Mouse (Mus musculus) layer of hippocampus, postnatal 14 days (tissue): ENCODE data around the gene Cdh16. TPM values are rescaled to one million over a fixed set of nuclear protein-coding genes. Genes with fewer than 3 reads are reported as not detected.
"Not testable (repeated sequence)": the region's sequence is repeated elsewhere in the genome, so short reads cannot be mapped to it uniquely, and the experiment has no call there.

Experiments used
- DNase-seq, 2 experiments: peaks; one replicate each; pipeline ENCODE4 v3.0.0; 2021 to 2022; ENCODE audit warnings: low spot score in 2 of 2, mixed read lengths in 1 of 2
- long read RNA-seq, 2 experiments: library from polyadenylated mRNA; stranded (forward); transcript quantifications; one replicate each; pipeline ENCODE4 v2.0.0; 2021
- total RNA-seq, 2 experiments: library from RNA; stranded (reverse); gene quantifications; 2 replicates each; pipeline ENCODE4 v1.2.3; 2021

Cdh16 gene
- total RNA-seq = not detected
- long read RNA-seq, experiment 1 = 0 reads
- long read RNA-seq, experiment 2 = 0 reads

DNA sequence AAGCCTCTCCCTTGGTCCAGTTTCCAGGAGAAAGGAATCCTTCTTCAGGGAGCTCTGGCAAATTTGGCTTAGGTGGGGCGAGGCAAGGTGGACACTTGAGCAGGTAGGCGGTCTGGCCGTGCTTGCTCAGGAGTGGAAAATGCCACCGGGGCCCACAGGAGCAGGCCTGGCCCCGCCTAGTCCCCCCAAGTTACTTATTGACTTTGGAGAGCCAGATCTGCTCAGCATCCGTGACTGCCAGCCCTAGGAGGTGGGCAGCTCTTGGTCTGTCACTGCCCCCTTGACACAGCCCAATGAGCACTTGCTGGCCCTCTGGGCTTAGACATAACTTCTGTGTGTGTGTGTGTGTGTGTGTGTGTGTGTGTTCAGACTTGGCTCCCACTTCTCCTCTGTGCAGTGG lies at the start of gene Cdh16:
TSS of gene Cdh16 (minus strand) at position 236 of the 400 bp plus-strand sequence.
- DNase-seq = no peak

DNA sequence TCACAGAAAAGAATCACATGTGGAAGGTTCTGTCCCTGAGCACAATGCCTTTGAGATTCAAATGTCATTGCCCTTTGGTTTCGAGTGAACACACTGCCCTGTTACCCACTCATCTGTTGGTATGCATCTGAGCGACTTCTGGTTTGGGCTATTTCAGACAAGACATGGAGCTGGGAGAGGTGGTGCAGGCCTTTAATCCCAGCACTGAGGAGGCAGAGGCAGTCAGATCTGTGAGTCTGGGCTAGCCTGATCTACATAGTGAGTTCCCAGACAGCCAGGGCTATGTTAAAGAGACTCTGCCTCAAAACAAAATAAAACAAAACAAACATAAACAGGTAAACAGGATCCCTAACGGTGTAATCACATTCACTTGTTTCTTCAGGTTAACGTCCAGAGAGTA lies 31.4 kb upstream of the Cdh16 start:
- DNase-seq = no peak

DNA sequence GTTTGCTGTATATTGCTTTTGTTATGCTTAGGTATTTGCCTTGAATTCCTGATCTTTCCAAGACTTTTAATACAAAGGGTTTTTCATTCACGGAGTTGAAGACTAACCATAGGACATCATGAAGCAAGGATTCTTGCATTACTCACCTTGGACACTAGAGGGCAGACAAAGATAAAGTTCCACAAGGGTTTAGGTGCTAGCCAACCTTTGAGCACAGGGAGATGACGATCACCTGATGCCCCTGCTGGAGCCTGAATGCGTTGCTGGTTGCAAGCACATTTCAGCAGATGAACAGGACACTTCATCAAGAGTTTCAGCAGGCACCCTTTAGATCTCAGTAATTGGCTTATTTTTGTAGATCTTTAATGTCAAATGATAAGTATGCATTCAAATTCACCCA lies 30.8 kb upstream of the Cdh16 start:
- peak; percentile 51 to 92 for DNase-seq

DNA sequence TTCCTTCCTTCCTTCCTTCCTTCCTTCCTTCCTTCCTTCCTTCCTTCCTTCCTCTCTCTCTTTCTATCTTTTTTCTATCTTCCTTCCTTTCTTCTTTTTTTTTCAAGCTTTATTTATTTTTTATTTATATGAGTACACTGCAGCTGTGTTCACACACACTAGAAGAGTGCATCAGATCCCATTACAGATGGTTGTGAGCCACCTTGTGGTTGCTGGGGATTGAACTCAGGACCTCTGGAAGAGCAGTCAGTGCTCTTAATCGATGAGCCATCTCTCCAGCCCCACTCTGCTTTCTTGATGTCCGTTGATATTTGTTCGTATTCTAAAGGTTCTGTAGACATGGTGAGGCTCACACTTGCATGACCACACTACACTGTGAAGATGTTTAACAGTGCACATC lies 20.0 kb upstream of the Cdh16 start:
- DNase-seq = not testable (repeated sequence)

DNA sequence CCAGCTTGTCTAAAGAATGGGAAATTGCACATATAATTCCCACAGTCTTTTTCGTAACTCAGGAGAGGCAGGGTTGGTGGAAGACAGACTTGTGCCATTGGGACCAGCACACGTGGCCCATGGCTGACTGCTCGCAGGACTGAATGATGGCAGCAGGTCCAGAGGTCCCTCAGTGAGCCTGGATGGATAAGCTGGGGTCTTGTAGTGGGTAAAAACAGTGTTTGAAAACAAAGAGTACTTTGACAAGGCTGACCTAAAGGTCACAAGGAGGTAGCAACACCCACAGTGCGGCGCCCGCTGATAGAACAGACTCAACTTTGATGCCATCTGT lies 18.1 kb upstream of the Cdh16 start:
- DNase-seq = no peak

DNA sequence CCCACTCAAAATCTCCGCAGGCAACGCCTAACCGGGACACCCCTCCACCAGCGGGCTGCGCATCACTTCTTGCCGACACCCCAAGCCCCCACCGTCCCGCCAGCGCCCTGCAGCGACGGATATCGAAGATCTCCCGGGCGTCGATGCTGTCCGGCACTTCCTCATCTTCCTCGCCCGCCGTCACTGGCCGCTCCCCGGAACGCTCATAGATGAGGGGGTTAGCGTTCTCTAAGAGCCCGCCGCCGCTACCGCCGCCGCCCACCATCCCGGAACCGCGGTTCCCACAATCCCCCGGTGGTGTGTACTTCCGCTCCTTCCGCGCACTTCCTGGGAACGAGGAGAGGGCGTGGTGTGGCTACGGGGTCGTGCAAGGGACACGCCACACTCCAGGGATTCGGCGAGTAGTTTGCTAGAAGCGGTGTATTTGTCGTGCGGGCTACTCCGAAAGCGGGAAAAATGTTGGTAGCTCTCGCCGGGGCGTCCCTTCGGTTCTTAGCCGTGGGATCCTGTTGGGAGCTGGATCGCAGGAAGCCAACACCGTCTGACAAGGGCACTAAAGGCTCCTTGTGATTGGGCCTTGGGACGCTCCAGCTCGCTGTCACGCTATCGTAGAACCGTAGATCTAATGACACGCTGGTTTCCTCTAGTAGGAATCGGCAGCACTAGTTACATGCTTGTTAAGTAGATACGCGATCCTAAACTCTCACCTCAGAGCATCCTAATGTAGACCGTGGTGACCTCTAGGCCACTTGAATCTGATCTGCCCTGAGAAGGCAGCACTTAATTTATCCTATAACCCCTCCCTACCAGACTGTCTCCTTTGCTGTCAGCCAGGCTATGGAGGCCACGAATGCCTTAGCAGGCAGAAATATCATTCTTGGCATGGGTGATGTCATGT lies 17.5 kb upstream of the Cdh16 start, which contains the start of gene Ciao2b:
TSS of gene Ciao2b (minus strand) at position 540 of the 898 bp plus-strand sequence.
- DNase-seq = peak; percentile 88 to 91

DNA sequence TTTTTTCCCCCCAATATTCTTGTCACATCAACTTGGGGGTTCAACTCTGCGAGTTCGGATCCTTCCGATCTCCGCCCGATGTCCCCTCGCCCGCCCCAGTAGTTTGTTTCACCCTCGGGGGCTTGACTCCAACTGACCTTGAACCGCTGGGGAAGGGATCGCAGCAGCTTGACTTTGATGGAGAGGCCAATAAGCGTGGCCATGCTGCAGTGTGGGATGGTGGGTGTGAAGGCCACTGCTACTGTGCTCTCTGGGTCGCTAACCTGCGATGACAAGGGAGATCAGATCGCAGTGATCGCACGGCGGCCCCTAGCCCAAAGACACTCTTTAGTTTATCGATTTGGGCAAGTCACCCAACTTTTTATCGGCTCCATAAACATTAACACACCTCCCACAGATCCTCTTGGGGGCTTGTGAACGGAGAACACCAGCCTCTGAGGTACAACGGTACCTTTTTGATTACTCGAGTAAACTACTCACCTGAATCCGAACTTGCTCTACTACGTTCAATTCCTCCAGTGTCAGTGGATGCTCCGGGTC lies 16.7 kb upstream of the Cdh16 start:
- no peak for DNase-seq

DNA sequence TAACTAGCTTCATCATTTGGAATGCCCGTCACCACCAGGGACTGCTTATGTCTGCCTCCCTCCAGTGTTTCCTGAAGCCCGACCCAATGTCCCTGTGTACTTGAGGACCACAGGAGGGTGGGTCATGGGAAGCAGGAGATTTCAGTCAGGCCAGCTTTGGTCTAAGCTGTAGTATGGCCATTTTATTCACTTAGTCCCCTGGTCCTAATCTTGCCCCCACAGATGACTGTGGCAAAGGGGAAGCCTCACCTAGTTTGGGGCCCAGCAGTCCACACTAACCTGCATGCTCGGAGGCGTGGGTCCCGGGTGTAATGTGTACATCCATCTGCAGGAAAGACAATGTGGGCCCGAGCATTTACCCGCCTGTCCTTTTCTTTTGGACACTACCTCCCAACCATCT lies 16.0 kb upstream of the Cdh16 start:
- no peak for DNase-seq

DNA sequence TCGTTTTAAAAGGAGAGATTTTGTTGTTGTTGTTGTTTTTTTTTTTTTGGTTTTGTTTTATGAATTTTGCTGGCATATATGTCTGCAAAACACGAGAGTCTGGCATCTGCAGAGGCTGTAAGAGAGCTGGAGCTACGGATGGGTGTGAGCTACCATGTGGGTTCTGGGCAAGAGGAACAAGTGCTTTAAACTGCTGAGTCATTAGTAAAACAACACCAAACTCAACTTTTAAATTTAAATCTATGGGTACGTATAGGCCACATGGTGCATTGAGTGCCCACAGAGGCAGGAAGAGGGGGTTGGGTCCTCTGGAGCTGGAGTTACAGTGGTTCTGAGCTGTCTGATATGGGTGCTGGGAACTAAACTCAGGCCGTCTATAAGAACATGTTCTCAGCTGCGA lies 13.8 kb upstream of the Cdh16 start:
- DNase-seq = no peak

DNA sequence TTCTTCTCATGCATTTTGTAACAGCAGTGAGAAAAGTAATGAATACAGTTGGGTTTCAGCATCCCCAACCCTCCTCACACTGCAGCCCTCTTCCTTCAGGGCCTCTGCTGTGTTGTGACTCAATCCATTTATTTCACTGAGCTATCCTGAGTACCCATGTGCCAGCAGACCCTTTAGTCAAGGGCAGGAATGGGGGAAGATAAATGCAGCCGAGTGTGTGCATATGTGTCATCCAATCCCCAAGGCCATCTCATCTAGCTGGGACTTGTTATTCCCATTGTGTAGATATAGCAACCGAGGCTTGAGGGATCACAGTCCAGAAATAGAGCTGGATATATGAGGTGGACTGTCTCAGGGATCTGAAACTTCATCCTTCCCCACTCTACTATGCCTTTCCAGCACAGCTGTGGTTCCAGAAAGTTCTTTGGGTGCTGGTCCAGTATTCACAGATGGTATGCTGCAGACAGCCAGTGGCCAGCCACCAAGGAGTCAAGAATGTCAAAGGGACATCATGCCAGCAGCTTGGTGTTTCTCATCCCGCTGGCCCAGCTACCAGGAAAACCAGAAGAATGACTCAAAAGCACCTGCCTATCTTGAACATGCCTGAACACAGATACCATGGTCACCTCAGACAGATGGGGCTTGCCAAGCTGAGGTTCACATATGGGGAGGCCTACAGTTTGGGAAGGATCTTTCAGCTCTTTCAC lies 11.0 kb upstream of the Cdh16 start:
- DNase-seq = no peak

DNA sequence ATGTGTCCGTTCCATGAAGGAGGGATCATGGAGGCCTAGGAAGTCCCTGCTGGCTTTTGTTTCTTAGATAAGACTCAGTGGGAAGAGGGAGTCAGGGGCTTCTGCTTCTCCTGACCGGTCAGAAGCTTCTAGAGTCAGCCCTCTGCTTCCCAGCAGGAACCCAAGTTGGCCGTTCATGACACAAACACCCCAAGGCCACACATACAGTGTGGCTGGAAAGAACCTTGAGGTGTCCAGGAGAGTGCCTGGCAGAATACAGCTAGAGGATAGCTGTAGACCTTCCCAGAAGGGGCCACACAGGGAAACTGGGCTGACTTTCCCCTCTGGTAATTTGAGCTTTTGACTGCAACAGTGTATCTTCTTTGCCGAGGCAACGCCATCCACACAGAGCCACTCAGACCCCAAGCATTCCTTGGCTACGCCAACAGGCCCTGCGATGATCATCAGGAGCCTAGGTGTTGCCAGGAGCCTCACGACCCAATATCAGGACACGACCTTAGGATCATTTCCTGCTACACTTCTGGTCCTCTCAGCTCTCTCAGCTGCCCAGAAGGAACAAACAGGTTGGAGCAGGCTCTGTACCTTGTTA lies 9.1 kb upstream of the Cdh16 start:
- DNase-seq = no peak

DNA sequence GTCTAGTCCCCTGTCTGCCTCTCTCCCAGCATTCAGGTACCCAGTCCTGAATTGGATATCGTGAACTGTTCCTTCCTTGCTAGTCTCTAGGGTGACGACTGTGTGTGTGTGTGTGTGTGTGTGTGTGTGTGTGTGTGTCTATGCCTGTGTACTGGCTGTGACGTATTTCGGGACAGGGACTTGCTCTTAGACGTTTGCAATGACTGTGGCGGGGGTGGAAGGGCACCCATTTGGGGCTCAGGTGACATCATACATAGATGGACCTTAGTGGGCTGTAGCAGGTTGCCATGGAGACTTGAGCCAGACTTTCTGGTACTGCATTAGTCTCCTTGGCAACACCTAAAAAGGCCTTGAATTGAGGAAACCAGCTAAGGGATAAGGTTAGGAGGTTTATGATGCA lies 8.3 kb upstream of the Cdh16 start:
- no peak for DNase-seq

DNA sequence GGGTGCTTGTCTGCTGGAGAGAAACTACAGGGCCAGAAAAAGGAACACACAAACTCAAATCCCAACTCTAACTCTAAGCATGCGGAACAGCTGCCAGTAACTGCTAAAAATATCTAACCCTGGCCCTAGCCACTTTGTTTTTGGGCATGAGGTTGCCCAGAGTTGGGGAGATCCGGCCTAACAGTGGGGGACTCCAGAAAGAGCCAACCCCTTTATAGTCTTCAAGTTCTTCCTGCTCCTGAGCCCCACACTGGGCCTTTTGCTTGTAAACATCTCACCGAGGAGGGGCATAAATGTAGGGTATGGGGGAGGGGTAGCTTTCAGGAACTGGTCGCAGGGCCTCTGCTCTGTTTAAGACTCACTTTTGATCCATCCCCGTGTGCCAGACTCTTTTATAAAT lies 7.8 kb upstream of the Cdh16 start:
- DNase-seq = no peak

DNA sequence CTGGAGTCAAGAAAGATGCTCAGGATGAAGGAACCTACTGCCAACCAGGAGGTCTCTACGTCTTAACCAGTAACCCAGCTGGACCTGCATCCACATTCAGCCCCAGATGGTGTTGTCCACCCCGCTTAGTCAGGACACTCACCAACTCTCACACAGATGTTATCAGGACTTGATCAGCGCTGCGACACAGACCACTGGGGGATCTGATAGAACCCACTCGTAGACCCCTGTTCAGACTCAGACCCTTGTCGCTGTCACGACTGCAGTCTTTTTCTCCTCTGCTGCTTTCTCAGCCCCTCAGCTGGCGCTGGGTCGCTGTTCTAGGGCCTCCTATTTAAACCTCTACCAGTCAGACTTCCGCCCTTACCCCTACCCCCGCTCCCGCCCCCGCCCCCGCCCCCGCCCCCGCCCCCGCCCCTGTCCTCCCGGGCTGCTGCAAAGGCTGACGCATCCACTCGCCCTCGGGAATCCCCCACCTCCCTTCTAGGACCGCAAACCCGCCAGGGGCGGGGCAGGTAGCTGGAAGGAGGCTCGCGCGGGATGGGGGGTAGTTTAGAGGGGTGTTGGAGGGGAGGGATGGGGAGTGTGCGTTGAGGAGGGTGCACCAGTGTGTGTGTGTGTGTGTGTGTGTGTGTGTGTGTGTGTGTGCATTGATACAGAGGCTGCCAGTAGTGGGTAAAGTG lies 6.9 kb upstream of the Cdh16 start, which contains the start of gene Rrad:
TSS of gene Rrad (minus strand) at position 347 of the 683 bp plus-strand sequence.
- no peak for DNase-seq

DNA sequence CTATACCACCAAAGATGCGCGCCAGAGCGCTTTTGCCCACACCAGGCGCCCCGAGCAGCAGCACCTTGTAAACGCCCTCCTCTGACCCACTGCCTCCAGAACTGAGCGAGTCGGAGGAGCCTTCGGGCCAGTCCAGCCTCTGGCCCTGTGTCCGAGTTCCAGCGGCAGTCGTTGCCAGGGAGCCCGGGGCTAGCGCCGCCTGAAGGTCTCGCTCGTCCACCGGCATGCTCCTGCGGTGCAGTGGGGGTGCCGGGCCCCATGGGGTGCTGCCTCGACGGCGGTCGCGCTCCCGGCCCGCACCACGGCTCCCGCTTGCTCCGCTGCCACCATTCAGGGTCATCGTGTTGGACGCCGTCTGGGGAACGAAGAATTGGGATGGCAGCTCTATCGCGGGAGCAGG lies 6.4 kb upstream of the Cdh16 start:
- DNase-seq = no peak

DNA sequence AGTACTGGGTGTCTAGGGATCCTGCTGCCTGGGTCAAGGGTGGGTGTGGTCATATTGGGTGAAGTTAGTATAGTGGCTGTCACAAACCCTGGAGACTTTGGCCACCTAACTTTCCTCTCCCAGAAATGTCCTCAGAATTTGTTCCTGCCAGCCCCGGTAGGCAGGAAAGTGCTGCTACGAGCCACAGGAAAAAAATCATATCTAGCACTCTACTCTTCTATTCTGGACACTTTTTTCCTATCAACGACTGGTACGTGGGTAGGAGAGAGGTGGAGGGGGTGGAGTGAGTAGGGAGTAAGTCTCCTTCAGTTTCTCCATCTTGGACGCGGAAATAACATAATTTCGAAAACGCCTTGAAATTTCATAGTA lies 5.9 kb upstream of the Cdh16 start:
- DNase-seq = no peak

DNA sequence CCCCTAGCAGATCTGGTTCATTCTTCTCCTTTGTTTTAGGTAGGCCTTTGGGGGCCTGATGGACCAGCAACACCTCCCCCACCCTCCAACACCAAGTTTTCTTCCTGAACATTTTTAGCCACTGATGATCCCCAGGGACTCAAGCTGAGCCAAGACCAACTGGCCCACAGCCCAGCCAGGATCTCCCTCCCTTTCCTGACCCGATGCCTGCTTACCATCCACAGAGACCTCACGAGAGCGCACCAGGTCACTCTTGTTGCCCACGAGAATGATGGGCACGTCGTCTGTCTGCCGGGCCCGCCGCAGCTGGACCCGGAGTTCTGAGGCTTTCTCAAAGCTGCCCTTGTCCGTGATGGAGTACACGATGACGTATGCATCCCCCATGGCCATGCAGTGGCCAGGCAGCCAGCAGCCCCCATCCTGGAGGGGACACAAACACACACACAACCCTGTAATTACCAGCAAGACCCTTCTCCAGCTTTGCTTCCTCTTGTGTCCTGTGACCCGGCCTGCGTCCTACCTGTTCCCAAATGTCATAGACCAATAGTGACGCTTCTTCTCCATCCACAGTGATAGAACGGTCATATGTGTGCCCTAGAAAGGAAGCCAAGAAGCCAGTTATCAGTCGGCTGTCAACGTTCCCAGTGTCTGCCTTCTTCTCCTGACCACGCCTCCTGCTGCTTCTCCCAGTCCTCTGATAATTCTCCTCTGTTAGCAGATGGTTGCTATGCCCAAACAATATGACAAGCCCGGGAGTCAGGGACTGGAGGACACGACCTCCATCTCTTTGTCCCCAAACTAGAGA lies 5.3 kb upstream of the Cdh16 start:
- DNase-seq = no peak

DNA sequence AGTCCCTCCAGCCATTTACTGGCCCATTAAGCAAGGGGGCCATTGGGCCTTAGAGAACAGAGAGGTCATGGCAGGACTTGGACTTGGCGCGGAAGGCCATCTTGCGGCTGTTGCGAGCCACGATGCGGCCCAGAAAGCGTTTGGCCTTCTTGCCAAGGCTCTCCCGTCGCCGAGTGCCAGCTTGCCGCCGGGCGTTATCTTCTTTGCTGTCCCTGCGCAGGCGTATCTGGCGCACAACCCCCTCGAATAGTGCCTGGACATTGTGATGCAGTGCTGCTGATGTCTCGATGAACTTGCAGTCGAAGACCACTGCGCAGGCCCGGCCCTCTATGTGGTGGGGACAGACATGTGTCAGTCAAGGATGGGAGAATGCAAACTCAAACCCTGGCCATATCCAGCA lies 4.2 kb upstream of the Cdh16 start:
- no peak for DNase-seq

DNA sequence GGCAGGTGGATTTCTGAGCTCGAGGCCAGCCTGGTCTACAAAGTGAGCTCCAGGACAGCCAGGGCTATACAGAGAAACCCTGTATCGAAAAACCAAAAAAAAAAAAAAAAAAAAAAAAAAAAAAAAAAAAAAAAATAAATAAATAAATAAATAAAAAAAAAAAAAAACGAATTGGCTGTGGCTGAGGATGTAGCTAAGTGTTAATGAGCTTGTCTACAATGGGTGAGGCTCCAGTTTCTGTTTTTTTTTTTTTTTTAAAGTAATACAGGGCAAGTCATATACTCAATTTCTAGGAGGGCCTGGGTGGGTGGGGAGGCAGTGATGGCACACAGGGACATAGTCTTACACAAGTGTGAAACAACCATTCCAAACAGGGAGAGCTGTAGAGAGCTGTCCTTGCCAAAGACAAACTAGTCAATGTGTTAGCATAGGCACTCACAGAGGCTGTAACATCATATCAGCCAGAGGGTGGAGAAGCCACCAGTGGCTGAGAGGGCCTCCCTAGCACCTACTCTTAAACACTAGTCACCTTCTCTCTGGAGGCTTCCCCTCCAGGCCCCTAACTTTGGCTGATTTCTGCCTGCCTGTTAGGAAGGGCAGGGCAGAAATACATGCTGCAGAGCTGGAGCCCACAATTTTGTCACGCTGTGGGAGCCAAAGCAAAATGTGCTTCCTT lies 3.0 kb upstream of the Cdh16 start:
- DNase-seq = no peak

DNA sequence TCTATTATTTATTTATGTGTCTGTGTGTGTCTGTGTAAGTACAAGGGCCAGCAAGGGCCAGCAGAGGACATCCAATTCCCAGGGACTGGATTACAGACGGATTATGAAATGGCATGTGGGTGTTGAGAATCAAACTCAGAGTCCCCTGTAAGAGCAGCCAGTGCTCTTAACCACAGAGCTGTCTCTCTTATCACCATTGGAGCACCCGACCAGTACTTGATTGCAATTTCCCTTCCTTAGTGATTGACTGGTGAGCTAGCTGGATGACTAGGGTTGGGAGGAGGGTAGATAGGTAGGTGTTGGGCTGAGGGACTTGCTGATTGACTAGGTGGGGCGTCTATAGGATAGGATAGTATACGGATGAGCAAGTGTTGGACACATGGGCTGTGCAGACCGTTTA lies 3.4 kb downstream of the Cdh16 start:
- no peak for DNase-seq
